Mouse (Mus musculus) liver, embryonic 14.5 days (tissue): Measurements from ENCODE around the gene Csmd2.

Experiments
- CTCF ChIP-seq: IDR thresholded peaks from 2 replicates; pipeline ENCODE4 v1.5.1; 2016; ENCODE audit warnings: antibody characterized with exemption, low read depth, control low read depth
- EP300 ChIP-seq: IDR thresholded peaks from 2 replicates; pipeline ENCODE4 v1.6.1; 2016; ENCODE audit warnings: antibody characterized with exemption, low read depth

- no peak for TF ChIP-seq CTCF
- TF ChIP-seq EP300: no peak
These were observed 353.7 kb downstream of the Csmd2 start for GRCm38 (mm10) chr4:128341315-128341714.
